Mouse (Mus musculus) gastrocnemius, postnatal 14 days (tissue): ENCODE measurements around the gene Cldn10. TPM values are rescaled to one million over a fixed set of nuclear protein-coding genes. Genes with fewer than 3 reads are reported as not detected.
A peak's percentile ranks its signal among the peaks of the same experiment; 100 is the strongest.

Experiments
- DNase-seq: peaks from one replicate; pipeline ENCODE4 v3.0.0; 2021; ENCODE audit warnings: mixed read lengths
- intact Hi-C: fragments of 180-260 bp; cut with DNase I; formaldehyde crosslinking; loops from one replicate; pipeline ENCODE4 v1.15.1; 2025; ENCODE audit warnings: low total_unique reads
- total RNA-seq, 2 experiments: library from RNA; stranded (reverse); gene quantifications; 2 replicates each; pipeline ENCODE4 v1.2.3; 2021

Gene Cldn10
- total RNA-seq, 2 experiments from 2014 or later: not detected

- peak; percentile 25 for DNase-seq
- intact Hi-C loops: loop anchor here (10.0 kb wide), 1 partner anchor 85 kb away; no protein-coding TSS in a partner anchor
Observed at GRCm38 (mm10) chr14:118820111-118820510, 32.4 kb downstream of the Cldn10 start.

DNA sequence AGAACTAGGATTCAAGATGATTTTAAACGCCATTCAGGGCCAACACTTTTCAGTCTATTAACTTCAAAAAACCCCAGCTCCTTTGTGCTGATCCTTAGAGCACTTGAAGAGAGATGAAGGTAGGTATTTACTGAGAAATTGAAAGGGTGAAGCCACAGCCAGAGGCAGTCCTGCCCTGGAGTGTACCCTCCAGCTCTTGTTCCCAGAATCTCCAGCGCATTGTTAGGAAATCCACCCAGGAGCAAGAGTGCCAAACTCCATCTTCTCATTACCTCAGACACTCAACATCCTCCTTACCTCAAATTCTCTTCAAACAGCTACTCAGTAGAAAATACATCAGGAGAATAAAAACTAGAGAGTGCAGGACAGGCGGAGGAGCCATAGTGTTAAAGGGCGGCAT is 35.1 kb downstream of the Cldn10 start:
- intact Hi-C loops: loop anchor here (10.0 kb wide), 1 partner anchor 82 kb away; no protein-coding TSS in a partner anchor
- DNase-seq: no peak

DNA sequence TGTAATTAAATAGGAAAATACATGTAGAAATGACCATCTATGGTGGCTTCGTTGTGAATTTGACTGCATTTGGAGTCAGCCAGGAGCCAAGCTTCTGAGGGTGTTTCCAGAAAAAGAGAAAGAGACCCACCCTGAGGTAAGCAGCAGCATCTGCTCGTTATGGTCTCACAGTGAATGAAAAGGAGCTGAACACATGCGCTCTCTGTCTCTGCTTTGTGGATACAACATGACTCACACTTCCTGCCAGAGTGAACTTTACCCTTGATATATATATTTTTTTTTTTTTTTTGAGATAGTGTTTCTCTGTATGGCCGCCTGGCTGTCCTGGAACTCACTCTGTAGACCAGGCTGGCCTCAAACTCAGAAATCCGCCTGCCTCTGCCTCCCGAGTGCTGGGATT is 35.6 kb downstream of the Cldn10 start:
- intact Hi-C loops: loop anchor here (10.0 kb wide), 1 partner anchor 81 kb away; no protein-coding TSS in a partner anchor

GRCm38 (mm10) chr14:118826346-118826745 is 38.6 kb downstream of the Cldn10 start:
- DNase-seq: no peak
- intact Hi-C loops: loop anchor here (10.0 kb wide), 1 partner anchor 78 kb away; no protein-coding TSS in a partner anchor

More for the DNA sequence above, 35.6 kb downstream of the Cldn10 start:
- DNase-seq: no peak

DNA sequence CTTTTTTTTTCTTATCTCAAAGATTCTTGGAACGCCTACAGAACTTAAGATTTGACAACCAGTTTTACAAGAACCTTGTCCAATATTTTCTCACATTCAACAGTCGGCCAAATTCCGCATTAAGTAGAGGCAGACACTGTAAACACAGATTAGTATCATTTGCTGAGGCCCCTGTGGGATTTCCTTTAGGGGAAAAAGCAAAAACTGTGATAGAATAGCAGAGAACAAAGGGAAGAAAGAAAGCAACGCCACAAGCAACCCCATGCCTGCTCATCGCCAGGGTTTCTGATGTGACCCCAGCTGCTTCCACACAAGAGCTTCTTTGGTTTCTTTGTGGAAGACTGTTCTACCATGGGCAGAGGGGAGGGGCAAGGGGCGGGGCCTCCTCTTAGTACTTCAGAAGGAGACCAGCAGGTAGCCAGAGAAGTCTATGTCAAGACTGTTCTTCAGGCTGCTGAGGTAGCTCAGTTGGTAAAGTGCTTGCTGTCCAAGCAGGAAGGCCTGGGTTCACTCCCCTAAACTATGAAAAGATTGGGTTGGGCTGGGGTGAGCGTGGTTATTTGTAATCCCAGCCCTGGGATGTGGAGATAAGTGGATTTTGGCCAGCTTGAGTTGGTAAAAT is 39.7 kb downstream of the Cldn10 start:
- DNase-seq: no peak
- intact Hi-C loops: loop anchor here (10.0 kb wide), 1 partner anchor 77 kb away; no protein-coding TSS in a partner anchor

DNA sequence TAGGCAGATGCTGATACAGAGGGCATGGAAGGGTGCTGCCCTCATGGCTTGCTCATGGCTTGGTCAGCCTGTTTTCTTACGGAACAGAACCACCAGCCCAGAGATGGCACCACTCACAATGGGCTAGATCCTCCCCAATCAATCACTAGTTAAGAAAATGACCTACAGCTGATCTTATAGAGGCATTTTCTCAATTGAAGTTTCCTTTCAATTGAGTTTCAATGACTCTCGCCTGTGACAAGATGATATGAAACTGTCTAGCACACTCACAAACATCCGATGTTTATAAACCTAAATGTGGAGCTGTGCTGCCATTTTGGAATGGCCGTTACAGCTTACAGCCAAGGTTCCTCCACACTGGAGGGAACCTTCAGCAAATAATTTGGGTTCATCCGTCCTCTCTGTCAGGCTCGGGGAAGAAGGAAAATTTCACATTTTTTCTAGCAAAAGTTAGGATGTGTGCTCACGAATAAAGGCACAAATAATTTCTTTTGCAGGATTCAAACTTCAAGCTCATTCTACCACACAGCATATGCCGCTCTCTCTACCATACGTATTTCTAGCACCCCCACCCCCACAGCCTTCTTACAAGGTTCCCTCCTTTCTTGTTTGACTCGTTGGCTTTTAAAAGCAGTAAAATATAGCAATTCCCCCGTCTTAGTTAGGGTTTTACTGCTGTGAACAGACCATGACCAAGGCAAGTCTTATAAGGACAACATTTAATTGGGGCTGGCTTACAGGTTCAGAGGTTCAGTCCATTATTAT is 41.8 kb downstream of the Cldn10 start:
- DNase-seq: no peak
- intact Hi-C loops: loop anchor here (10.0 kb wide), 1 partner anchor 75 kb away; no protein-coding TSS in a partner anchor

GRCm38 (mm10) chr14:118831597-118831996 is 43.9 kb downstream of the Cldn10 start:
- DNase-seq: no peak
- intact Hi-C loops: no loop called here

GRCm38 (mm10) chr14:118833241-118833640 is 45.5 kb downstream of the Cldn10 start:
- no peak for DNase-seq
- intact Hi-C loops: no loop called here

- intact Hi-C loops: no loop called here
- DNase-seq: no peak
Observed at GRCm38 (mm10) chr14:118834313-118834712, 46.6 kb downstream of the Cldn10 start.

GRCm38 (mm10) chr14:118836145-118836544 is 48.4 kb downstream of the Cldn10 start:
- DNase-seq: no peak
- intact Hi-C loops: no loop called here

- no peak for DNase-seq
Observed at GRCm38 (mm10) chr14:118836754-118837153, 49.0 kb downstream of the Cldn10 start.

DNA sequence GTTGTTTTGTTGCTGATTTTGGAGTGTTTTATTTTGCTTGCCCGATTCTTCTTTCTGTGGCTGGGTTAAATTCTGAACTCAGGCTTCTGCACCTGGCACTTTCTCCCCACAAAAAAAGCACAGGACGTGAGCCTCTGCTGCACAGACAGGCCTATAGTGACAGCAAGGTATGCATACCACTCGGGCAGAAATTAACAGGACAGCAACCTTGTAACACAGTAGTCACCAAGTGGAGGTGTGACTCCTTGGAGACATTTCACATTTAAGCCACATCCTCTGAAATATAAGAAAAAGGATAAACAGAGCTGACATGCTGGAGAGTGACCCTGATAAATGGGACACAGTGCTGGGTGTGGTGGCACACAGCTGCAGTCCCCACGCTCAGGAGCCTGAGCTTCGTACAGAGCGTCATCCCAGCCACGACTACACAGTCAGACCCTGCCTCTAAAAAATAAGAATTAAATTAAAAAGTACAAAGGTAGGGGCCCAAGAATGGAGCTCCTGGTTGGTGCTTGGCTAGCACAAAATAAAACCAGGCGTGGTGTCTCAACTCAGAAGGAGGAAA is 50.9 kb downstream of the Cldn10 start:
- intact Hi-C loops: no loop called here
- no peak for DNase-seq

More at GRCm38 (mm10) chr14:118836754-118837153, 49.0 kb downstream of the Cldn10 start:
- intact Hi-C loops: no loop called here

DNA sequence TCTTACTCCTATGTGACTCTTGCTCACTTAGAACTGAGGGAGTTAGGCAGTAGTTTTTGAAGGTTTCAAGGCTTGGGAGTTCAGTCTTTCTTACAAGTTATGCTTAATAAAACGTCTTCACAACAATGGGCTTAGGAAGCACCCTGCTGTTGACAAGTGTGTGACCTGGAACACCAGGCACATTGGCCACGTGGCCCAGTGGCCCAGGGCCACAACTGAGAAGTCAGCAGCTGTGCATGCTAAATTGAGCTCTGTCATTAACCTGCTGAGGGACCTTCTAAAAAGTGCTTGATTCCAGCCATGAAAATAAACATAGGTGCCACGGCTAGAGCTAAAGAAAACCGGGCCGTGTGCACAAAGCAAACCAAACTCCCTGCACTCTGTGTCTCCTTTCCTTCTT is 51.7 kb downstream of the Cldn10 start:
- DNase-seq: peak; percentile 40
- intact Hi-C loops: no loop called here

GRCm38 (mm10) chr14:118840027-118840426 is 52.3 kb downstream of the Cldn10 start:
- intact Hi-C loops: no loop called here
- DNase-seq: no peak

DNA sequence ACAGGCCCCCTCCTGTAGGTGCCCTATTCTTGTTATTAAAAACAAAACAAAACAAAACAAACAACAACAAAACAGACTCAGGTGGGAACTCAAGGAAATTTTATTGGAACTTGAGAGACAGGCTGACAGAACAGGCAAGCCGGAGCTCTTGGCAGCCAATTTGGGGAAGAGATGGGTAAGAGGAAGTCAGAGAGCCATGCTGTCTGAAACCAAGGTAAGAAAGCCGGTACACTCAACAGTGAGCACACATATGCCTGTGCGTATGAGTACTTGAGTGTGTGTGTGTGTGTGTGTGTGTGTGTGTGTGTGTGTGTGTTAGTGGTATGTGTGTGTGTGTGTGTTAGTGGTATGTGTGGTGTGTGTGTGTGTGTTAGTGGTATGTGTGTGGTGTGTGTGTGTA is 54.6 kb downstream of the Cldn10 start:
- intact Hi-C loops: no loop called here
- DNase-seq: no peak

GRCm38 (mm10) chr14:118846834-118847233 is 59.1 kb downstream of the Cldn10 start:
- intact Hi-C loops: no loop called here
- DNase-seq: no peak

DNA sequence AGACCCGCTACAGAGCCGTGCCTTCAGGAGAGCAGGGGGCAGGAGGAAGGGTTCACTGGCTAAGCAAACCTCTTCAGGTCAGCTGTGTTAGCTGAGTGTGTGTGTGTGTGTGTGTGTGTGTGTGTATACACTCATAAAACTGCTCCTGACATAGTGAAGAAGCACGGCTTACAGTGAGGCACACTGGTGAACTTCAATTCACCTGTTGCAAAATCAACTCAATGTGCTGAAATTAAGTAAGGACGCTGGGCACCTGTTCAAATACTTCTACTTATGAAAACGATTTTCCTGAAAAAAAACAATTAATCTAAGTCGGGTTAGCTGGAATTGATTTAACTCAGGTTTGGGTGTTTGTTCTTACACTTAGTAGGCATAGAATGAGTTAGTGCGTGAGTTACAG is 60.5 kb downstream of the Cldn10 start:
- intact Hi-C loops: no loop called here
- DNase-seq: no peak

- intact Hi-C loops: no loop called here
- no peak for DNase-seq
Observed at GRCm38 (mm10) chr14:118850011-118850695, 62.4 kb downstream of the Cldn10 start.

GRCm38 (mm10) chr14:118850696-118851035 is 63.0 kb downstream of the Cldn10 start:
- intact Hi-C loops: no loop called here
- DNase-seq: no peak
